Mouse (Mus musculus): ENCODE results near the gene Smurf2.

DNA sequence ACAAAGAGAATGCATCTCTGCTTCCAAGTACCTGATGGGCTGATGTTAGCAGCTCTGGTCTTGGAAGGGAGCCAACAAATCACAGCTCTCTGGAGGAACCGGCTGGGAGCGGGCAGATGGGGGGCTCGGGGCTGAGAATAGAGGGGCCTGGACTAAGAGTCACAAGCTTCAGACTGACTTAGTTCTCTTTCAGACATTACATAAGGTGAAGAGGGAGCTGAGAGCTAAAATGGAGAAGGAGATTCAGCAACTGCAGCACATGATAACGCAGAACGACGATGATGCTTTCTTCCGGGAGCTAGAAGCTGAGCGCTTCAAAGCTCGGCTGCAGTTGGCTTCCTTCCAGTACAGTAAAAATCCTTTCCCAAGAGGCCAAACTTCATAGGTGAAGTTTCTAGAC, 102.2 kb downstream of the Smurf2 start:
- TF ChIP-seq CTCF (IDR thresholded peaks at IDR 0.05) (no peak), POLR2A (IDR thresholded peaks at IDR 0.05; ENCODE audit: insufficient read depth, low read depth, low read length) (no peak), EP300 (IDR thresholded peaks at IDR 0.05; ENCODE audit: insufficient read depth, low read depth, low read length) (no peak)
